Mouse (Mus musculus) left cerebral cortex, adult 8-10 months (tissue): ENCODE data around the gene Gm3233. TPM values are rescaled to one million over a fixed set of nuclear protein-coding genes. Genes with fewer than 3 reads are reported as not detected.
"Not testable (repeated sequence)": the region's sequence is repeated elsewhere in the genome, so short reads cannot be mapped to it uniquely, and the experiment has no call there.

Source experiments
- DNase-seq, 2 experiments: peaks; one replicate each; pipeline ENCODE4 v3.0.0; 2022; ENCODE audit warnings: low spot score in 2 of 2
- total RNA-seq, 4 experiments: library from RNA; stranded (reverse); gene quantifications; 2 replicates each; pipeline ENCODE4 v1.2.4; 2022

Gm3233 gene
- total RNA-seq, result not detected

DNA sequence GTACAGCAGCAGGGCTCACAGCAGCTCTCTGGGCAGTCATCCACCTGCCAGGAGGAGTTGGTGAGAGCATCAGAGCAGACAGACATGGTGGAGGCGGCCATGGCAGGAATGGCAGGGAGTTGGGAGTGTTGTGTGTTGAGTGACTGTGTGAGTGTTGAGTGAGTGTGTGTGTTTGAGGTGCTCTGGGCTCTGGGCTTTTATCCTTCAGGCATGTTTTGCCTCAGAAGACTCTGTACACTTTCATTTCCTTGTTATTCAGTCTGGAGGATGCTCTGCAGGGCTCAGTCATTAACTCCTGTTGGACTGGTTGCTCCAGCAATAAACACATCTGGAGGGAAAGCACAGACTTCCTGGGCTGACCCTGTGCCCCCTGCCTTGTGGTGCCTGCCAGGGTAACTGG lies at the start of gene Gm3233:
Gene Gm3233, minus strand, starts transcription at position 101 of the 400 bp plus-strand sequence.
- DNase-seq, result not testable (repeated sequence)

DNA sequence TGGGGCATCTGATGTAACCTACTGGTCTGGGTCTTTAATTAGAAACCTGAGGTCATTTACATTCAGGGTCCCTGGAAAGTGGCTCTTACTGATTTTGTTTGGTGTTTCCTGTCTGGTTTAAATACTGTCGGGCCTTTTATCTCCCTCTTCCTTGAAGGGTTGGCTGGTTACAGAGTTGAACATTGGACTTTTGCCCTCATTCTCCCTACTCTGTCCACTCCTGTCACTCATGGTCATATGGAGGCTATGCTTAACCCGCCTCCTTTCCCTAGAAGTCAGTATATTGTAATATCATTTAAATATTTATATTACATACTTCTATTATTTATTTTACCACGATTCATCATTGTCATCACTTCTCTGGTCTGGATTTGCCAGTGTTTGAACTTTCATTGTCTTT lies 44.6 kb upstream of the Gm3233 start:
- DNase-seq, result no peak

DNA sequence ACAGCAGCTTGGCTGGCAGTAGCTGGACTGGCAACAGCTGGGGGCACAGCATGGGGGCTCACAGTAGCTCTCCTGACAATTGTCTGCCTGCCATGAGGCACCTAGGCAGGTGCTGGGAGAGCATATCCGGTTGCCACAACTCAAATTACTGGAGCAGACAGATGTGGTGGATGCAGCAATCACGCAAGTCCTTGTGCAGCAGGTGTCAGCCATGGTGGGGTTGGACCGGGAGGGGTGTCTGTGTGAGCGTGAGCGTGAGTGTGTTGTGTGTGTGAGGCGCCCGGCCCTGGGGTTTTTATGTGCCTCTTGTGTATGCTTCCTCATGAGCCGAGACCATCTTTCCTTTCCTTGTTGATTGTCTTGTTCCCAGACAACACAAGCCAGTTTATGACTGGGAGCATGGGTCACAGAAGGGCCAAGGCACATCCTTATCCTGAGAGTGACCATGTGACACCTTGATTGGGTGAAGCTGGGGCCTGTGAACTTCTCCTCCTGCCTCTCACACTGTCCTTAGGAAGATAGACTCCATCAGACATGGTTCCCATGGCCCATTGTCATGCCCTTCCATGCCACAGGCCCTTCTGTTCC lies 39.5 kb upstream of the Gm3233 start, which contains the start of gene Gm19668:
Gene Gm19668, minus strand, starts transcription at position 213 of the 588 bp plus-strand sequence.
- no peak for DNase-seq

DNA sequence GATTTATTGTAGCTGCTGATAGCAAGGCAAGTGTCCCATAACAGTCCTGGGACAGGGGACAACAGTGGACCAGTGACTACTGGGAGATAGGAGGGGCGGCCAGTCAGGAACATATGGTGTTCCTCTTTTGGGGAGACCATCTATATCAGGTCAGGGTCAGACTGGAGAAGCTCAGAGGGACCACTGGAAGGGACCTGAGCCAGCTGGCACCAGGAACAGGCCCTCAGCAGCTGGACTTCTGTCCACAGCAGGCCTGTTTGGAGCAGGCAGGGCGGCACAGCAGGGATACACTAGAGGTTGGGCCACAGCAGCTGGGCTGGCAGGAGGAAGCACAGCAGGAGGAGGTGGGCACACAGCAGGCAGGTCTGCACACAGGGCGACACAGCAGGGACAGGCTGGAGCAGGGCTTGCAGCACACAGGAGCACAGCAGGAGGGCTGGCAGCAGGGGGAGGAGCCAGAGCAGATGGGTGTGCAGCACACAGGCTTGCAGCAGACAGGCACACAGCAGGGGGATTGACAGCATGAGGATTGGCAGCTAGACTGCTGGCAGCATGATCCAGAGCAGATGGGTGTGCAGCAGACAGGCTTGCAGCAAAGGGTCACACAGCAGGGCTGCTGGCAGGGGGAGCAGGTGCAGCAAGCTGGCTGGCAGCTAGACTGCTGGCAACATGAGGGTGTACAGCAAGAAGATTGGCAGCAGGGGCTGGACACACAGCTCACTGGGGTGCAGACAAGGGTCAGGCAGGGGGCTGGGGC lies 38.9 kb upstream of the Gm3233 start:
- not testable (repeated sequence) for DNase-seq

DNA sequence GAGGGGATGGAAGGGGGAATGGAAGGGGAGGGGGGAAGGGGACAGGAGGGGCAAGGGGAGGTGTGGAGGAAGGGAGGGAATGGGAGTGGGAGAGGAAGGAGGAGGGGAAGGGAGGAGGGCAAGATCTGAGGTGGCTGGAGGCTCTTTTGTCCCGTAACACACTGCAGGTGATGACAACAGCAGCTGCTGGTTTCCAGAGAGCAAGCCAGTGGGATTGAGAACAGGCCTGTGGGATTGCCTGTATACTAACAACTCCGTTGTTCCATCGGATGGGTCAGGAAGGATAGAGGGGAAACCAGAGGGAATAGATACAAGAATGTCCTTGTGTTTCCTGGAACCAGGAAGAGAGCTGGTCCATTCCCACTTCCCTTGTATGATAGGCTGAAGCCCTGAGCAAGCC lies 38.2 kb upstream of the Gm3233 start:
- DNase-seq, result no peak

DNA sequence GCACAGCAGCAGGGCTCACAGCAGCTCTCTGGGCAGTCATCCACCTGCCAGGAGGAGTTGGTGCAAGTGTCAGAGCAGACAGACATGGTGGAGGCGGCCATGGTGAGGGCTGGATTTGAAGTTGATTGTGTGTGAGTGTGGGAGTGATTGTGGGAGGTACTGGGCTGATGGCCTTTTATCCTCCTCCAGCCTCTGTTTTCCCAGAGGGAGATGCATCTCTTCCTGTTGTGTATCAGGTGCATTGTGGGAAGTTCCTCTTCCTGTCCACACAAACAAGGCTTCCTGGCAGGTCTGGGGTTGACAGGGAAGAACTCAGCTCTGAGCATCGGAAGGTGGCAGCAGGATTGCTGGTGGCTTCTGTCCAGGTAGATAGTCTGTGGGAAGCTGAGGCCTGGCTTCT lies 35.5 kb upstream of the Gm3233 start, which contains the start of gene Gm9639:
Gene Gm9639, minus strand, starts transcription at position 101 of the 400 bp plus-strand sequence.
- DNase-seq, result peak in 1 of 2 experiments; percentile 17

DNA sequence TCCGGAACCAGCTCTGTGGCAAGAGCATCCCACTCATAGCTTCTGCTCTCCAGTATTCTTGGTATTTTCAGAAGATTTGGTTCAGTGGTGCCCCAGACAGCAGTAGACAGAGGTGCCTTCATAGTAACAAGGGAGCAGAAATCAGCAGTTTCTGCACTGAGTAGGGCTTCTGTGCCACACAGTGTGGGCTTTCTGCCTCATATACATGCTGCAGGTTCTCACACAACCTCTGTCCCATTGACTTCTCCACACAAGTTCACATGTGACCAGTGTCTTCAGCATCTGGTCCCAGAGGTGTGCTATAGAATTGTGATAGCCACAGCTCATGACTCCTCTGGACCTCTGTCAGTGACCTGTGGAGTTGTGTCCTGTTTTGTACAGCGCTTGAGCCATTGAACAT lies 29.1 kb upstream of the Gm3233 start:
- DNase-seq, result no peak

DNA sequence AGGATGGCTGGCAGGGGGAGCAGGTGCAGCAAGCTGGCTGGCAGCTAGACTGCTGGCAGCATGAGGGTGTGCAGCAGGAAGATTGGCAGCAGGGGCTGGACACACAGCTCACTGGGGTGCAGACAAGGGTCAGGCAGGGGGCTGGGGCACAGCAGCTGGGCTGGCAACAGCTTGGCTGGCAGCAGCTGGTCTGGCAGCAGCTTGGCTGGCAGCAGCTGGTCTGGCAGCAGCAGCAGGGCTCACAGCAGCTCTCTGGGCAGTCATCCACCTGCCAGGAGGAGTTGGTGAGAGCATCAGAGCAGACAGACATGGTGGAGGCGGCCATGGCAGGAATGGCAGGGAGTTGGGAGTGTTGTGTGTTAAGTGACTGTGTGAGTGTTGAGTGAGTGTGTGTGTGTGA lies 28.4 kb upstream of the Gm3233 start, which contains the start of gene Gm7137:
Gene Gm7137, minus strand, starts transcription at position 325 of the 400 bp plus-strand sequence.
- DNase-seq, result peak in 1 of 2 experiments; percentile 30

DNA sequence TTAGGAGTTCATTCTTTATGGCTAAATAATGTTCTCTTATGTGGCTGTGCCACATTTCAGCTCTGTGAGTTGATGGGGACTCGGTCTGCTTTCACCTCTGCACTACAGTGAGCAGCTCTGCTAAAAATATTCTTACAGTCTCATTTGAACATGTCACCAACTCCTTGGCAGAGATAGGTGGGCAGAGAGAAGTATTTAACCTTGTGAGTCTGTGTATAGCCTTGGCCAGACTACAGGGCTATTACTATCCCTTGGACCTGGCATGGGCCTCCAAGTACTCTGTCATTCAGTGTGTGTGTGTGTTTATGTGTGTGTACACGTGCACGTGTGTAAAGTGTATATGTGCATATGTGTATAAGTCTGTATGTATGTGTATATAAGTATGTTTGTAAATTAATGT lies 23.9 kb upstream of the Gm3233 start:
- DNase-seq, result not testable (repeated sequence)

DNA sequence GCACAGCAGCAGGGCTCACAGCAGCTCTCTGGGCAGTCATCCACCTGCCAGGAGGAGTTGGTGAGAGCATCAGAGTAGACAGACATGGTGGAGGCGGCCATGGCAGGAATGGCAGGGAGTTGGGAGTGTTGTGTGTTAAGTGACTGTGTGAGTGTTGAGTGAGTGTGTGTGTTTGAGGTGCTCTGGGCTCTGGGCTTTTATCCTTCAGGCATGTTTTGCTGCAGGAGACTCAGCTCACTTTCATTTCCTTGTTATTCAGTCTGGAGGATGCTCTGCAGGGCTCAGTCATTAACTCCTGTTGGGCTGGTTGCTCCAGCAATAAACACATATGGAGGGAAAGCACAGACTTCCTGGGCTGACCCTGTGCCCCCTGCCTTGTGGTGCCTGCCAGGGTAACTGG lies 23.0 kb upstream of the Gm3233 start, which contains the start of gene Gm3250:
Gene Gm3250, minus strand, starts transcription at position 101 of the 400 bp plus-strand sequence.
- not testable (repeated sequence) for DNase-seq

DNA sequence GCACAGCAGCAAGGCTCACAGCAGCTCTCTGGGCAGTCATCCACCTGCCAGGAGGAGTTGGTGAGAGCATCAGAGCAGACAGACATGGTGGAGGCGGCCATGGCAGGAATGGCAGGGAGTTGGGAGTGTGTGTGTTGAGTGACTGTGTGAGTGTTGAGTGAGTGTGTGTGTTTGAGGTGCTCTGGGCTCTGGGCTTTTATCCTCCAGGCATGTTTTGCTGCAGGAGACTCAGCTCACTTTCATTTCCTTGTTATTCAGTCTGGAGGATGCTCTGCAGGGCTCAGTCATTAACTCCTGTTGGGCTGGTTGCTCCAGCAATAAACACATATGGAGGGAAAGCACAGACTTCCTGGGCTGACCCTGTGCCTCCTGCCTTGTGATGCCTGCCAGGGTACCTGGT lies 17.4 kb upstream of the Gm3233 start, which contains the start of gene Gm7138:
Gene Gm7138, minus strand, starts transcription at position 101 of the 400 bp plus-strand sequence.
- not testable (repeated sequence) for DNase-seq

DNA sequence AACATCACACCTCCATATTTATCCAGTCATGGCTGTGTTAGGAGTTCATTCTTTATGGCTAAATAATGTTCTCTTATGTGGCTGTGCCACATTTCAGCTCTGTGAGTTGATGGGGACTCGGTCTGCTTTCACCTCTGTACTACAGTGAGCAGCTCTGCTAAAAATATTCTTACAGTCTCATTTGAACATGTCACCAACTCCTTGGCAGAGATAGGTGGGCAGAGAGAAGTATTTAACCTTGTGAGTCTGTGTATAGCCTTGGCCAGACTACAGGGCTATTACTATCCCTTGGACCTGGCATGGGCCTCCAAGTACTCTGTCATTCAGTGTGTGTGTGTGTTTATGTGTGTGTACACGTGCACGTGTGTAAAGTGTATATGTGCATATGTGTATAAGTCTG lies 12.7 kb upstream of the Gm3233 start:
- DNase-seq, result not testable (repeated sequence)

DNA sequence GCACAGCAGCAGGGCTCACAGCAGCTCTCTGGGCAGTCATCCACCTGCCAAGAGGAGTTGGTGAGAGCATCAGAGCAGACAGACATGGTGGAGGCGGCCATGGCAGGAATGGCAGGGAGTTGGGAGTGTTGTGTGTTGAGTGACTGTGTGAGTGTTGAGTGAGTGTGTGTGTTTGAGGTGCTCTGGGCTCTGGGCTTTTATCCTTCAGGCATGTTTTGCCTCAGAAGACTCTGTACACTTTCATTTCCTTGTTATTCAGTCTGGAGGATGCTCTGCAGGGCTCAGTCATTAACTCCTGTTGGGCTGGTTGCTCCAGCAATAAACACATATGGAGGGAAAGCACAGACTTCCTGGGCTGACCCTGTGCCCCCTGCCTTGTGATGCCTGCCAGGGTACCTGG lies 11.7 kb upstream of the Gm3233 start, which contains the start of gene Gm3238:
Gene Gm3238, minus strand, starts transcription at position 101 of the 400 bp plus-strand sequence.
- not testable (repeated sequence) for DNase-seq

DNA sequence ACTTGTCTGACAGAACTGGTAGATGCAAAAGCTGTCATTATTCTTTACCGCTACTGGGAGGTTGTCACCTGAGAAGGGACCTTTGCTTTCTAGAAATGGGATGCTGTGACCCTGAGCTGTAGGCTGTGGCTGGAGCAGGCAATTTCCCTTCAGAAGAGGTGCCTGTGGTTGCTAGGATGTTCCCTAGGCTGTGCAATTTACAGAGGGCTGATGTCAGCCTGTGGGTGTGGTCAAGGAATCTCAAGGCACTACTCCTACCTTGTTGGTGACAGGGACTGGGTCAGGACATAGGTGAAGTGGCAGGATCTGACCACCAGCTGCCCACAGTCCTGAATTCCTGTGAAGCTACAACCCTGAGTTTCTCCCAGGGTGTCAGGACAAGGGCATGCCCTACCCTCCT lies 10.2 kb upstream of the Gm3233 start:
- no peak for DNase-seq

DNA sequence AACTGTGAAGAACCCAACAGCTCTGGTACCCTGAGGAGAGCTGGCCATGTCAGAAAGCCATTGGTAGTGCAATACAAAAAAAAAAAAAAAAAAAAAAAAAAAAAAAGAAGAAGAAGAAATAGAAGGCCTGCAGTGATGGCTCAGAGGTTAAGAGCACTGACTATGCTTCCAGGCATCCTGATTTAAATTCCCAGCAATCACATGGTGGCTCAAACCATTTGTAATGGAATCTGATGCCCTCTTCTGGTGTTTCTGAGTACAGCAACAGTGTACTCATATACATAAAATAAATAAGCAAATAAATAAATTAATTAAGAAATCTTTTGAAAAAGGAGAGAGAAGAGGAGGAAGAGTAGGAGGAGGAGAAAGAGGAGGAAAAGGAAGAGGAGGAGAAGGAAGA lies 6.0 kb downstream of the Gm3233 start:
- no peak for DNase-seq

DNA sequence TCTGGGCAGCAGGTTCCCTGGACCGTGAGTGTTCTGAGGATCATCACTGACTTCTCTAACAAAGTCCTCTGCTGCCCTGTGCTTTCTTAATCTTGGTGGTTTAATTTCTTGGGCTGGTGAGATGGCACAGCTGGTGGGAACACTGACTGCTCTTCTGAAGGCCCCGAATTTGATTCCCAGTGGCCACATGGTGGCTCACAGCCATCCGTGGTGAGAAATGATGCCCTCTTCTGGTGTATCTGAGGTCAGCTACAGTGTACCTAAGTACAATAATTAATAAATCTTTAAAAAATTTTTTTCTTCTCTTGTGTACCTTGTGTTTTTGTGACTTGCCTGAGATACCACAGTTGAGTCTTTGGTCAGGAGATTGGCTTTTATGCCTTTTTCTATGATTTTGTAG lies 7.2 kb downstream of the Gm3233 start:
- not testable (repeated sequence) for DNase-seq

DNA sequence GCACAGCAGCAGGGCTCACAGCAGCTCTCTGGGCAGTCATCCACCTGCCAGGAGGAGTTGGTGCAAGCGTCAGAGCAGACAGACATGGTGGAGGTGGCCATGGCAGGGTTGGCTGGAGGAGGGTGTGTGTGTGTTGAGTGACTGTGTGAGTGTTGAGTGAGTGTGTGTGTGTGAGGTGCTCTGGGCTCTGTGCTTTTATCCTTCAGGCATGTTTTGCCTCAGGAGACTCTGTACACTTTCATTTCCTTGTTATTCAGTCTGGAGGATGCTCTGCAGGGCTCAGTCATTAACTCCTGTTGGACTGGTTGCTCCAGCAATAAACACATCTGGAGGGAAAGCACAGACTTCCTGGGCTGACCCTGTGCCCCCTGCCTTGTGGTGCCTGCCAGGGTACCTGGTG lies 8.2 kb downstream of the Gm3233 start, which contains the start of gene Gm9736:
Gene Gm9736, minus strand, starts transcription at position 101 of the 400 bp plus-strand sequence.
- DNase-seq, result not testable (repeated sequence)

DNA sequence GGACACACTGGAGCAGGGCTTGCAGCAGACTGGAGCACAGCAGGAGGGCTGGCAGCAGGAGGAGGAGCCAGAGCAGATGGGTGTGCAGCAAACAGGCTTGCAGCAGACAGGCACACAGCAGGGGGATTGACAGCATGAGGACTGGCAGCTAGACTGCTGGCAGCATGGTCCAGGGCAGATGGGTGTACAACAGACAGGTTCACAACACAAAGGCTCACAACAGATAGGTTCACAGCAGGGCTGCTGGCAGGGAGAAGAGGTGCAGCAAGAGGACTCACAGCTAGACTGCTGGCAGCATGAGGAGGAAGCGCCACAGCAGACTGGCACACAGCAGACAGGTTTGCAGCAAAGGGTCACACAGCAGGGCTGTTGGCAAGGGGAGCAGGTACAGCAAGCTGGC lies 8.8 kb downstream of the Gm3233 start:
- DNase-seq, result not testable (repeated sequence)

DNA sequence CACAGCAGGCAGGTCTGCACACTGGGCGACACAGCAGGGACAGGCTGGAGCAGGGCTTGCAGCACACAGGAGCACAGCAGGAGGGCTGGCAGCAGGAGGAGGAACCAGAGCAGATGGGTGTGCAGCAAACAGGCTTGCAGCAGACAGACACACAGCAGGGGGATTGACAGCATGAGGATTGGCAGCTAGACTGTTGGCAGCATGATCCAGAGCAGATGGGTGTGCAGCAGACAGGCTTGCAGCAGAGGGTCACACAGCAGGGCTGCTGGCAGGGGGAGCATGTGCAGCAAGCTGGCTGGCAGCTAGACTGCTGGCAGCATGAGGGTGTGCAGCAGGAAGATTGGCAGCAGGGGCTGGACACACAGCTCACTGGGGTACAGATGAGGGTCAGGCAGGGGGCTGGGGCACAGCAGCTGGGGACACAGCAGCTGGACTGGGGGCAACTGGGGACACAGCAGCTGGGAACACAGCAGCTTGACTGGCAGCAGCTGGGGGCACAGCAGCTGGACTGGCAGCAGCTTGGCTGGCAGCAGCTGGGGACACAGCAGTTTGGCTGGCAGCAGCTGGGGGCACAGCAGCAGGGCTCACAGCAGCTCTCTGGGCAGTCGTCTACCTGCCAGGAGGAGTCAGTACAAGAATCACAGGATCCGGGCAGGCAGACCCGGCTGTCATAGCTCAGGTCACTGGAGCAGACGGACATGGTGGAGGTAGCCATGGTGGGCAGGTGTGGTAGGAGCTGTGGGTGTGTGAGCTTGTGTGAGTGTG lies 17.4 kb downstream of the Gm3233 start, which contains the start of gene Gm18596:
Gene Gm18596, minus strand, starts transcription at position 715 of the 765 bp plus-strand sequence.
- not testable (repeated sequence) for DNase-seq

DNA sequence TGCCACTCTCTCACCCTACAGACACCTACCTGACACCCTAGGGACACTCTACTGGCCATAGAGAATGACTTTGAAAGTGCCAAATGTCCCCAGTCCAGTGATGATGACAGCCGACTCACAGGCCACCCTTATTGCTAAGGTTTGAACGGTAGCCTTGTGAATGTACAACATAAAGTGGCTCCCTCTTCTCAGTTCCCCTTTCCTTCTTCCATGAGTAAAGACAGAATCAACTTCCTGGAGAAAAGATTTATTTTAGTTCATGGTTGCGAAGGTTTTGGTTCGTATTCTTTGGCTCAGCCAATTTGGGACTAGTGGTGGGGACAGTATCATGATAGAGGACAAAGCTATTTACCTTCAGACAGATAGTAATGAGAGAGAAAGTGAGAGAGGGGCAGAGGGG lies 20.6 kb downstream of the Gm3233 start:
- no peak for DNase-seq

DNA sequence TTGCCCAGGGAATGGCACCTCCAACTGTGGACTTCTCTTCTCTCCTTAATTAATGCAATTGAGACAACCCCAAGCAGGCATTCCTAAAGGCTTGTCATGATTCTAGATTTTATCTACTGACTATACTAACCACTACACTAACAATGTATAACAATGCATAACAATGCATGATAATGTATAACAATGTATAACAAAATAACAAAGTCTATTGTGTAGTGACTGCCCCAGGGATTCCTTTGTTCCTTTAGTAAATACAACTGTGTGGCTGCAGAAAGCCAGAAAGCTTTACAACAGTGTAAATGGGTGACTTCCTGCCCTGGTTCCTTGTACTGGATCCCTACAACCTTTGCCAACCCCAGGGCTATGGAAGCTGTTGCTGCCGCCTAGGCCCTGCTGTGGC lies 23.6 kb downstream of the Gm3233 start:
- no peak for DNase-seq
